Mouse (Mus musculus) heart, embryonic 13.5 days (tissue): Measurements from ENCODE around the gene Aox4. TPM values are rescaled to one million over a fixed set of nuclear protein-coding genes. Genes with fewer than 3 reads are reported as not detected.

Source experiments
- ATAC-seq: fragments of 200-750 bp; cut with Nextera tagmentation; 2 replicates; pipeline ENCODE4 v1.8.0; 2017; ENCODE audit warnings: moderate TSS enrichment; ENCODE audit not compliant: insufficient number of reproducible peaks, low FRiP score, low TSS enrichment; ENCODE audit errors: extremely low read depth
- H3K27ac ChIP-seq: fragments of 300-500 bp; sonication (generic); replicated peaks from 2 replicates; pipeline ENCODE4 v1.5.1; 2015; ENCODE audit warnings: moderate library complexity, mild to moderate bottlenecking, inconsistent platforms
- H3K27me3 ChIP-seq: fragments of 300-500 bp; sonication (generic); replicated peaks from 2 replicates; pipeline ENCODE4 v1.6.1; 2015; ENCODE audit warnings: mild to moderate bottlenecking, inconsistent platforms
- H3K36me3 ChIP-seq: fragments of 300-500 bp; sonication (generic); 2 replicates; pipeline ENCODE4 v1.6.1; 2015; ENCODE audit warnings: mild to moderate bottlenecking, inconsistent platforms
- H3K4me1 ChIP-seq: fragments of 300-500 bp; sonication (generic); 2 replicates; pipeline ENCODE4 v1.6.1; 2015; ENCODE audit warnings: inconsistent platforms
- H3K4me2 ChIP-seq: fragments of 300-500 bp; sonication (generic); 2 replicates; pipeline ENCODE4 v1.6.1; 2015; ENCODE audit warnings: inconsistent platforms, mild to moderate bottlenecking, moderate library complexity
- H3K4me3 ChIP-seq: fragments of 300-500 bp; sonication (generic); 2 replicates; pipeline ENCODE4 v1.5.1; 2015; ENCODE audit warnings: moderate library complexity, mild to moderate bottlenecking, inconsistent platforms
- H3K9ac ChIP-seq: fragments of 300-500 bp; sonication (generic); 2 replicates; pipeline ENCODE4 v1.6.1; 2015; ENCODE audit warnings: inconsistent platforms, mild to moderate bottlenecking, moderate library complexity
- H3K9me3 ChIP-seq: fragments of 300-500 bp; sonication (generic); 2 replicates; pipeline ENCODE4 v1.6.1; 2016; ENCODE audit warnings: inconsistent platforms
- WGBS: fragments of 180-500 bp; shearing (Covaris S2); methylation state at CpG from one replicate; pipeline ENCODE4 v1.1.7; 2015; ENCODE audit warnings: mixed read lengths; 5-methylcytosine and 5-hydroxymethylcytosine counted together
- polyA plus RNA-seq: library from polyadenylated mRNA; unstranded; fragments of >200 nt; fragmentation: Nextera tagmentation; extraction: Ambion mirVana; gene quantifications from 2 replicates; pipeline ENCODE4 v1.2.1, GENCODE M21; 2015

The Aox4 gene
- polyA plus RNA-seq, 1 experiment from 2014 or later: 0.16 TPM

- peaks cover 11% of the 10 kb centered on the region for H3K27me3 ChIP-seq
- H3K9ac ChIP-seq: no peak overlapping the region
- H3K4me1 ChIP-seq: peaks cover 18% of the 10 kb centered on the region
- ATAC-seq: no peak
- H3K9me3 ChIP-seq: peaks cover 5% of the 10 kb centered on the region; the same call in 1 of the 2 replicates
- H3K4me3 ChIP-seq: no peak overlapping the region
- no peak overlapping the region for H3K27ac ChIP-seq
- no peaks in the 10 kb centered on the region for H3K36me3 ChIP-seq
- H3K4me2 ChIP-seq: no peak overlapping the region
- WGBS: 75% methylated on average over 7 of the region's 7 CpGs
These were observed 5.8 kb downstream of the Aox4 start for GRCm38 (mm10) chr1:58215956-58216532.

DNA sequence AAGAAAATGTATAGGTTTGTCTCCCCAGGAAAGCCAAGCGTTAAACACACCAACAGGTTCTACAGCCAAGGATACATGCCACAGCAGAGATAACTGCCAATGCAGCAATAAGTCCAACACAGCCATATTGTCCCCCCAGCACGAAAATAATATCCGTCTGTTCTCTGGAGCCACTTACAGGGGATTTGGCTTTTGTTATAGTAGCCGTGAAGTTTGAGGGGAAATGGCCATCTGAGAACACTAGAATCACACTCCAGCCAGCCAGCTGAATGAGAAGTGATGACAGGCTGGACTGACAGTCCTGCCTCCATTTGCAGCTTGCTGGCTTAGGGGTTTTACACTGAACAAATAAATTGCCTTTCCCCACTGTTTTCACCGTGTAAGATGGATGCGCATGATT lies 10.9 kb downstream of the Aox4 start:
- Histone ChIP-seq H3K27me3 (no peaks in the 10 kb centered on the region), H3K4me2 (peak overlapping the region; percentile 17), H3K27ac (no peak overlapping the region), H3K36me3 (no peaks in the 10 kb centered on the region), H3K9ac (no peak overlapping the region), H3K4me3 (no peak overlapping the region), H3K4me1 (peaks cover 17% of the 10 kb centered on the region), H3K9me3 (no peaks in the 10 kb centered on the region)
- WGBS: 36% methylated on average over 6 of the region's 6 CpGs
- no peak for ATAC-seq

- WGBS: 61% methylated on average over 5 of the region's 5 CpGs
- ATAC-seq: no peak
- H3K9ac ChIP-seq: no peak overlapping the region
These were observed 11.7 kb downstream of the Aox4 start for GRCm38 (mm10) chr1:58221879-58222278.

DNA sequence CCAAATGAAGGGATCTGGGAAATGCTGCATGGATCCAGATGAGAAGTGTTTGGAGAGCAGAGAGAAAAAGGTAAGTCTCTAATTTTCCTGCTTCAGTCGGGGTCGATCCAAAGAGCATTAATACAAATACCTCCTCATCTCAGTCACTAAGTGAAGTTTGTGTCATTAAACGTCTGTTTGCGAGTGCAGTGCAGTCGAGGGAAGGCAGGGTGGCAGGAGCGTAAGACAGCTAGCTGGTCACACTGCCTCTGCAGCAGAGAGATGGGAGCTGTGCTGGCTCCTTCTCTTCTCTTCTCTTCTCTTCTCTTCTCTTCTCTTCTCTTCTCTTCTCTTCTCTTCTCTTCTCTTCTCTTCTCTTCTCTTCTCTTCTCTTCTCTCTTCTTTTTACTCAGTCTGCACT lies 17.9 kb downstream of the Aox4 start:
- Histone ChIP-seq H3K4me2 (no peak overlapping the region), H3K9ac (no peak overlapping the region), H3K27me3 (0 out of 2 replicates have a peak, but pooled peaks cover 3% of the 10 kb centered on the region), H3K9me3 (no peaks in the 10 kb centered on the region), H3K27ac (no peak overlapping the region), H3K36me3 (no peaks in the 10 kb centered on the region), H3K4me1 (peaks cover 9% of the 10 kb centered on the region), H3K4me3 (no peak overlapping the region)
- ATAC-seq: no peak
- WGBS: 65% methylated on average over 6 of the region's 6 CpGs

More at GRCm38 (mm10) chr1:58221879-58222278, 11.7 kb downstream of the Aox4 start:
- Histone ChIP-seq H3K27ac (no peak overlapping the region), H3K36me3 (no peaks in the 10 kb centered on the region), H3K27me3 (no peaks in the 10 kb centered on the region), H3K4me3 (no peak overlapping the region), H3K4me2 (peak overlapping the region; percentile 17), H3K4me1 (peaks cover 17% of the 10 kb centered on the region), H3K9me3 (no peaks in the 10 kb centered on the region)

DNA sequence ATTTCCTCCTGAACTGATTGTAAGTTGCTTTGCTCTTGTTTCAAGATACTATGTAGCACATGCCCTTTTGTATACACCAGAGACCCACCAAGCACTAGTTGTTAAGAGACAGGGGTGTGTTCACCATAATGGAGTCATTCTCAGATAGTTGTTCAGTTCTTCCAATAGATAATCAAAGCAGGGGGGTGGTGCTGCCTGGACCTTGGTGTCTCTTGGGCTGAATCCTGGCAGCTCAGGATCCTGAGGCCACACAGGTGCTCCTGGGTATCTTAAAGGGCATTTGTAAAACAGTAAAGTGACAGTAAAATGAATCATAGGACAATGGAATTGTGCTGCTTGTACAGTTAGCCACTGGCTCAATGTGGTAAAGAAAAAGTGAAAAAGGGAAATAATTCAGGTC lies 18.7 kb downstream of the Aox4 start:
- no peak overlapping the region for H3K4me3 ChIP-seq
- no peaks in the 10 kb centered on the region for H3K36me3 ChIP-seq
- H3K9me3 ChIP-seq: no peaks in the 10 kb centered on the region
- no peak for ATAC-seq
- no peak overlapping the region for H3K4me2 ChIP-seq
- H3K9ac ChIP-seq: no peak overlapping the region
- H3K4me1 ChIP-seq: peaks cover 9% of the 10 kb centered on the region
- H3K27me3 ChIP-seq: 0 out of 2 replicates have a peak, but pooled peaks cover 3% of the 10 kb centered on the region
- no peak overlapping the region for H3K27ac ChIP-seq

DNA sequence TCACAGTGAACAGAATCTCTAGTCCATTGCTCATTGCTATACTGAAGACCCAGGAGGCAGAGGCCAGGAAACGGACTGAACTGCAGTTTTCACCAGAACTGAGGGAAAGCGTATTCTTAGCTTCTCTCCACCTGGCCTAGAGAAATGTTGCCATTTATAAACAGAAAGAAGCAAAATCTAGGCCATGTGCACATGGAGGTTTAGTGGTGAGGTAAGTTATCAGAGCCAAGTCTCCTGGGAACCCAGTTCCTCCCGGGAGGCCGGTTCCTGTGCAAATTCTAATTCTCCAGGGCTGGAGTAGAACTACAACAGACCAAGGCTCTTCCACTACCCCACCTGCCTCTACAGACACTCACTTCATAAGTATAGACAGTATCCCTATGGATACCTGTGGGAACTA lies 19.6 kb downstream of the Aox4 start:
- Histone ChIP-seq H3K27me3 (0 out of 2 replicates have a peak, but pooled peaks cover 3% of the 10 kb centered on the region), H3K36me3 (no peaks in the 10 kb centered on the region), H3K4me2 (no peak overlapping the region), H3K9ac (no peak overlapping the region), H3K9me3 (no peaks in the 10 kb centered on the region), H3K4me3 (no peak overlapping the region), H3K4me1 (peaks cover 9% of the 10 kb centered on the region), H3K27ac (no peak overlapping the region)
- ATAC-seq: no peak
- 72% methylated on average over 4 of the region's 4 CpGs for WGBS

DNA sequence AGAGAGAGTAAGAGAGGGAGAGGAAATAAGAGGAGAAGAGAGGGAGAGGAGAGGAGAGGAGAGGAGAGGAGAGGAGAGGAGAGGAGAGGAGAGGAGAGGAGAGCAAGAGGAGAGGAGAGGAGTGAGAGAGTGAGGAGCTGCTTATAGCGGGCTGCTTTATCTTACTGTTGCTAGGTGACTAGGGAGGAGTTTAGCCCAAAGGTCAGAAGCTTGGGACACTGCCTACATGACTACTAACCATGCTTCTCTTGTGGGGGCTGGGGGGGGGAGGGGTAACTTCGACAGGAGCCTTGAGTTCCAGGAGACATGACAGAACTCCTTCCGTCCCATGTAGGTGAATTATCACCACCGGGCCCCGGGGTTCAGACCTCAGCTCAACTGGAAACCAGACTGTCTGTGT lies 20.3 kb downstream of the Aox4 start:
- Histone ChIP-seq H3K9ac (no peak overlapping the region), H3K27ac (no peak overlapping the region), H3K4me1 (peaks cover 9% of the 10 kb centered on the region), H3K27me3 (0 out of 2 replicates have a peak, but pooled peaks cover 3% of the 10 kb centered on the region), H3K4me2 (no peak overlapping the region), H3K9me3 (no peaks in the 10 kb centered on the region), H3K4me3 (no peak overlapping the region), H3K36me3 (no peaks in the 10 kb centered on the region)
- 39% methylated on average over 5 of the region's 5 CpGs for WGBS
- no peak for ATAC-seq

DNA sequence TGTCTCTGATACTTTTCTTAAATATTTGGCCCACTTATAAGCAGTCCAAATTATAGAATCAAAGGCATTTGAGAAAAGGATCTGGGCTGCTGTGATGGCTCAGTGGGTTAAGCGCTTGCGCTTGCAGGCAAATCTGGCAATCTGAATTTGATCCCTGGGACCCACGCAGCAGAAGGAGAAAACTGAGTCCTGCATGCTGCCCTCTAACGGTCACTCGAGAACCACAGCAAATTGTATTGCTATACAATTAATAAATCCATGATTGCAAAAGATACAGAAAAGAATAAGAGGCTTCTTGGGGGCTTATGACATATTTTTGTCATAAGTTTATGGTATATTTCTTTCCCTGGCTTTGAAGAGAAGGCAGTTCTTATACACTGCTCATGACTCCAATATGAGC lies 25.2 kb downstream of the Aox4 start:
- Histone ChIP-seq H3K9me3 (no peaks in the 10 kb centered on the region), H3K4me1 (peaks cover 18% of the 10 kb centered on the region), H3K27me3 (no peaks in the 10 kb centered on the region), H3K4me3 (no peak overlapping the region), H3K9ac (no peak overlapping the region), H3K36me3 (no peaks in the 10 kb centered on the region), H3K4me2 (no peak overlapping the region), H3K27ac (no peak overlapping the region)
- 41% methylated on average over 5 of the region's 5 CpGs for WGBS
- ATAC-seq: no peak

DNA sequence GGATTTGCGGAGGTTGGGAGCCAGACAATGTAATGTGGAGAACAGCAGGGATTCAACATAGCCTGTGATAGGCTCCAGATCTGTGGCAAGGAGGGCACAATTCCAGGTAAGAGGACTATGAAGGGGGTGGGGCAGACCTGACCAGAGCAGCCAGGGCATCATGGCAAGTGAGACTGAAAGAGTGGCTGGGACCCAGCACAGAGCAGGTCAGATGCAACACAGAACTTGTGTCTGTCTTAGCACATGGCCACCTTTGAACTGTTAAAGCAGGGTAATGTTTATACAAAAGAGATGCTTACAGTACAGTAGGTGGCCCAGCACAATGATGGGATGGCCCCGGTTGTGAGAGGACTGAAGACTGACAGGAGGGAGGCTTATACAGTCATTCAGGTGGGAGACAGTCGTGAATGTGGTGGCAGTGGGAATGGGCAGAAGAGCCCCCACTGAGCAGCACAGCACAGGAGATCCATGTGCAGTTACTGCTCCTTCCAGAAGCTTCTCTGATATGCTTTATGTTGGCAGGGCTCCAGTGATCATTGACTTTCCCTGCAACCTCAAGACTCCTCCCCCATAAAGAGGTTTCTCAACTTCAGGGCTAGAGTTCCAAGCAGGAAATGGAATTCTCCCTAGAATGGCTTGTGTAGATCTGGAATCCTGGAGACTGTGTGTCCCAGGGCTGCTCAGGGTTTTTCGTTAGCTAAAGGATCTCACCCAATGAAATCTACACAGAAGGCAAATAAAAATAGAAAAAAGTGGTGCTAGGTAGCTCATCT lies 27.5 kb downstream of the Aox4 start:
- Histone ChIP-seq H3K9me3 (no peaks in the 10 kb centered on the region), H3K36me3 (no peaks in the 10 kb centered on the region), H3K4me3 (no peak overlapping the region), H3K4me1 (peaks cover 13% of the 10 kb centered on the region), H3K4me2 (no peak overlapping the region), H3K27me3 (no peaks in the 10 kb centered on the region), H3K9ac (peak overlapping the region; percentile 0; the same call in 1 of the 2 replicates), H3K27ac (0 out of 2 replicates have a peak overlapping the region, but pooled peaks have one; percentile 6)
- WGBS: 69% methylated on average over 4 of the region's 4 CpGs
- ATAC-seq: no peak; the same call in 1 of the 2 replicates

- Histone ChIP-seq H3K27ac (0 out of 2 replicates have a peak overlapping the region, but pooled peaks have one; percentile 6), H3K4me2 (no peak overlapping the region), H3K9ac (0 out of 2 replicates have a peak overlapping the region, but pooled peaks have one; percentile 0), H3K27me3 (no peaks in the 10 kb centered on the region), H3K36me3 (no peaks in the 10 kb centered on the region), H3K9me3 (no peaks in the 10 kb centered on the region), H3K4me1 (peaks cover 13% of the 10 kb centered on the region), H3K4me3 (no peak overlapping the region)
- WGBS: 55% methylated on average over 5 of the region's 5 CpGs
- ATAC-seq: no peak
These were observed 28.2 kb downstream of the Aox4 start for GRCm38 (mm10) chr1:58238440-58238839.

- Histone ChIP-seq H3K4me3 (no peak overlapping the region), H3K9me3 (no peaks in the 10 kb centered on the region), H3K4me2 (no peak overlapping the region), H3K4me1 (peaks cover 13% of the 10 kb centered on the region), H3K36me3 (no peaks in the 10 kb centered on the region), H3K27me3 (no peaks in the 10 kb centered on the region), H3K9ac (no peak overlapping the region), H3K27ac (no peak overlapping the region)
- 83% methylated on average over 9 of the region's 9 CpGs for WGBS
- ATAC-seq: no peak
These were observed 28.8 kb downstream of the Aox4 start for GRCm38 (mm10) chr1:58238961-58239360.
